Mouse (Mus musculus): ENCODE results near the gene Gm10142.

DNA sequence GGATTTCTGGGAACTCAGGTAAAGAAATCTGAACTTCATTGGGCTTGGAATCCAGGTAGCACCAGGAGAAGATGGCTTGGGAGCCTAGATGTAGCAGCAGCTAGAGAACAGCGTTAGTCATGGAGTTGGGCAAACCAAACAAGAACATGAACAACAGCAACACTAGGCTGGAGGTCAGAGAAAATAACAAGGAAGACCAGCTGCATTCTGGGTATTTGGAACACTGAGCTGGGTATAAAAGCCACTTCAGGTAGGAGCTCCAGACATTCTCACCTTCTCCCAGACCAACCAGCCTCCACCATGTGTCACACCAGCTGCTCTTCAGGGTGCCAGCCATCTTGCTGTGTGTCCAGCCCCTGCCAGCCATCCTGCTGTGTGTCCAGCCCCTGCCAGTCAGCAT lies 9.3 kb upstream of the Gm10142 start, which contains the start of gene Gm10272:
- no peak for TF ChIP-seq CTCF (IDR thresholded peaks at IDR 0.05; ENCODE audit: low read depth)
- no peak for TF ChIP-seq EP300 (optimal IDR thresholded peaks at IDR 0.05)

Measured in stomach, postnatal 0 days (tissue).